Mouse (Mus musculus) liver, adult 2 months (tissue): ENCODE results near the gene Plek.

Experiments used
- CTCF ChIP-seq: fragments of 200-500 bp; IDR thresholded peaks from 2 replicates; pipeline ENCODE4 v1.5.1; 2011; ENCODE audit warnings: low read depth, low read length, control low read depth
- POLR2A ChIP-seq: fragments of 200-500 bp; IDR thresholded peaks from 2 replicates; pipeline ENCODE4 v1.6.1; 2011; ENCODE audit warnings: low read length, control low read depth; ENCODE audit not compliant: insufficient read depth; ENCODE audit errors: extremely low read depth

DNA sequence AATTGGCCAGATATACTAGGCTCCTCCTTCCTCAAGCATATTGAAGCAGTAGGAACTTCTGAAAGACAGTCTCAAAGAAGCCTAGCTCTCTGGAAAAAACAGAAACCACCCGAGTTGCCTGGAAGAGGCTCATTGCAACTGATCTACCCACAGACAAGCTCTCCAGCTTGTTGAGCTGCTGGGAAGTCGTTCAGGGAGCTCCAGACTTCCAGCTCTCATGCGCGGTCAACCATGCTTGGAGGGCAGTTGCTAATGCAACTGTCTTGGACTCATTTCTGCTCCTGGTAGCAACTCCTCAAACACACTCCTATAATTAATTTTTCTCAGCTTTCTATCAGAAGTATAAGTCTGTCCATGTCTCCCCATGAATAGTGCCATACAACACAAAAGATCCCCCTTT, 109.2 kb downstream of the Plek start:
- TF ChIP-seq POLR2A (no peak), CTCF (no peak)
